Mouse (Mus musculus) natural killer cell, adult 2 months (primary cell): ENCODE results near the gene Dbnl.

Experiments
- DNase-seq, 2 experiments: peaks; one replicate each; pipeline ENCODE4 v3.0.0; 2022; ENCODE audit warnings: low spot score in 2 of 2

Gene Dbnl

DNA sequence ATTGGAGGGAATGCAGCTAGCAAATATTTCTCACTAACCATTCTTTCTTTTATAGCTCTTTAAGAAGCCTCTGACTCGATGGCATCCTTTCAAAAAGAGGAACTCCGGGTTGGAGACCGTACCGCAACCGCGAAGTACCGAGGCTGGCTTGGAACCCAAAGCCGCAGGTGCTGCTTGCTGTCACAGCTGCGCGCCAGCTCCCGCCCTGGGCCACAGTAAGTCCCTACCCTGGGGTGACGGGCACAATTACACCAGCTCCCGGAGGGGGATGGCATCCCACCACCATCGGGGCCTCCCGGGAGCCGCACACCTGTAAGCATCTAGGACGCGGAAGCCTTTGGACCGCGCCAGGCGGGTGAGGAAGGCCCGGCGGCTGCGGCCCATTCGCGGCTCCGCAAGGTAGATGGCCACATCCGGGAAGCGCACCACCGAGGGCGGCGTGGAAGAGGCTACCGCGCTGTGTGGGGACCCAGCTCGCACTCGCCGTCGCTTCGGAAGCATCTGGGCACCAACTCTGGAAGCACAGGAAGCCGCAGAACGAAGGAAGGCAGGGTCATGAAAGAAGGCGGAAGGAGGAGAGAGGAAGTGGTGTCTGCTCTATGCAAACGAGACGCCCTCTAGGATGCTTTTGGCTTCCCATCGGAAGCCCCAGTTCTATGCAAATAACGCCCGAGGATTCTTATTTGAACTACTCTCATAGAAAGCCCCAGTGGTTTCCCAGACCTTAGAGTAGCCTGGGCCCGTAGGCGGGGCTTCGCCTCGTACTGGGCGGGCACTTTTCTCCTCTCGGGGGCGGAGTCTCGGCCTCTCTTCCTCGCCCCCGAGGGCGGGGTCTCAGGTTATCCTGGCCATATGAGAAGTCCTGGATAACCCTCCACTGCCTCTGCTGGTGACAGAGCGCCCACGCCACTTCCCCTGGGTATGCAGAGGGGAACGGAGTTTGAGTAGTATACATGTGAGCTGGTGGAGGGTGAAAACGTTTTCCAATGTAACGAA, 49.3 kb downstream of the Dbnl start, which contains the start of gene Polm:
Gene Polm, minus strand, starts transcription at position 766 of the 996 bp plus-strand sequence.
- peak; percentile 84 to 89 for DNase-seq

DNA sequence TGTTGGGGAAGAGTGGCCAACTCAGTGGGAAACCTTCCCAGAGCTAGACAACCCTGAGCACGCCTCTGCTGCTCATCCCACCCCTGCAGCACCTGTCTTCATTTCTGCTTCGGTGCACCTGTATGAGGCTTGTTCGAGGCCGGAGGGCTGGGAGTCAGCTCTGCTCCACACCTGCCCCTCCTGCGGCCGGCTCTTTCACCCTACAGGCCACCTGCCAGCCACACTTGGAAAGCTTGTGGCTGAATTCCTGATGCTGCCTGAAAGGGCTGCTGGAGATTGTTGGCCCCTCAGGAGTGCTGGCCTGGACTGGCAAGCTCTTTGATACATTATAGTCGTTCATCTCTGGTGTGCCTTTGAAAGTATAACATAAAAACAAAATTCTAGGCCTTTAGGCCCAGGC, 52.1 kb downstream of the Dbnl start:
- no peak for DNase-seq

DNA sequence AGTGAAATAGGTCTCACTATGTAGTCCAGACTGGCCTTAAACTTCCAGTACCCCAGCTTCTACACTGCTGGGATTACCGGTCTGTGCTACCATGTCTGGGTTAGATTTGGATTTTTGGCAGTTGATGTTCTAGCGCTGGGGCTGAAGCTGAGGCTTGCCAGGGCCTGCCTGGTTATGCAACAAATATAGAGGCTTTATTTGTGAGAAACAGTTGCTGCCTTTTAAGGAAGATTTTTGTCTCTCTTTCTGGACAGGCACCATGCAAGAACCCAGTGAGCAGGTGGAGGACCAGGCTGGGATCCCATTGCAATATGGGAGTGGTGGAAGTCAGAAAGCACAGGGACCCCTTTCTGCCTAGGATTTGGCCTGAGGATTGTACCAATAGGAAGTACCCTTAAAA, 53.5 kb downstream of the Dbnl start:
- DNase-seq = no peak

DNA sequence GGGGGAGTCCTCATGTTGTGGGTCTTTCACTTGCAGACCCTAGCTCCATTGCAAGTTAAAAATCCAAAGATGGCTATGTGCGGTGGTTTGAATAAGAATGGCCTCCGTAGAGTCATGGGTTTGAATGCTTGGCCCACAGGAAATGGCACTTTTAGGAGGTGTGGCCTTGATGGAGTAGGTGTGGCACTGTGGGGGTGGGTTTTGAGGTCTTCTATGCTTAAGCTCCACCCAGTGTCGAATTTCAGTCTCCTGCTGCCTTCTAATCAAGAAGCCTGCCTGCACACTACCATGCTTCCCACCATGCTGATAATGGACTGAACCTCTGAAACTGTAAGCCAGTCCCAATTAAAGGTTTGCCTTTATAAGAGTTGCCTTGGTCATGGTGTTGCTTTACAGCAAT, 54.8 kb downstream of the Dbnl start:
- no peak for DNase-seq

DNA sequence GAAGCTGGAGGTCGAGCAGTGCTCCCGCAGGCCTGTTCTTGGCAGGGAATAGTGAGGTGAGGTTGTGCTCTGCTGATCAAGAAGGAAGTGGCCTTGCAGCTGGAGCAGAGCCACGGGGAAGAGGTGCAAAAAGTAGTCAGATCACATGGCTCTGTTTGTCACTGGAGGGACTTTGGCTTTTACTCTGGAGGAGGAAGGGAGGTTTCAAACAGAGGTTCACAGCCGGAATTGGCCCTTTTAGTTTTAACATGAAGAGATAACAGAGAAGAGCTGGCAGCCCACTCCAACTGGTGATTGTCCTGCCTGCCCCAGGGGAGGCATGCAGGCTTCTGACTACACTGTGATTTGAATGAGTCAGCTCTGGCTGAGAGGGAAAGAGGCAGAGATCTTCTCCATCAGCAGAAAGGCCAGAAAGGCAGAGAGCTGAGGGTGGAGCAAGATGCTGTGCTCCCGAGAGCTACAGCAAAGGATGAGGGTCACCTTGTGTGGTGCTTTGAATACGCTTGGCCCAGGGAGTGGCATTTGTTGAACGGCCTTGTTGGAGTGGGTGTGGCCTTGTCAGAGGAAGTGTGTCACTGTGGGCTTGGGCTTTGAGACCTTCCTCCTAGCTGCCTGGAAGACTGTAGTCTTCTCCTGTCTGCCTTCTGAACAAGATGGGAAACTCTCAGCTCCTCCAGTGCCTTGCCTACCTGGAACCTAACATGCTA, 58.5 kb downstream of the Dbnl start:
- DNase-seq = no peak

DNA sequence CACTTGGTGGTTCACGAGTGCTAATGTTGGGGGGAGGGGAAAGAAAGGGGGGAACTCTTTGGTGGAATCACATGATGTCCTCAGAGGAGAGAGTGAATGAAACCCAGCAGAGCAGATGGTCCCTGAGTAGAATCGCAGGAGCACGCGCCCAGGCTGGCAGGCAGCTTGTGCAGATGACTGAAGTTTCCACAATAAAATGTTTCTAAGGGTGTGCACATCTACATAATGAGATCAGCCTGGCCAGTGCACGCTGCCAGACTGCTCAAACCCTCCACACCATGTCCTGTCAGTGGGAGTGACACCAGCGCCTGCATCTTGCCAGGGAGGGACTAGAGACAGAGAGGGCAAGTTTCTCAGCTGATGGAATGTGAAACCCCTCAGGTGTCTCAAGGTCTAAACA, 60.5 kb downstream of the Dbnl start:
- no peak for DNase-seq

DNA sequence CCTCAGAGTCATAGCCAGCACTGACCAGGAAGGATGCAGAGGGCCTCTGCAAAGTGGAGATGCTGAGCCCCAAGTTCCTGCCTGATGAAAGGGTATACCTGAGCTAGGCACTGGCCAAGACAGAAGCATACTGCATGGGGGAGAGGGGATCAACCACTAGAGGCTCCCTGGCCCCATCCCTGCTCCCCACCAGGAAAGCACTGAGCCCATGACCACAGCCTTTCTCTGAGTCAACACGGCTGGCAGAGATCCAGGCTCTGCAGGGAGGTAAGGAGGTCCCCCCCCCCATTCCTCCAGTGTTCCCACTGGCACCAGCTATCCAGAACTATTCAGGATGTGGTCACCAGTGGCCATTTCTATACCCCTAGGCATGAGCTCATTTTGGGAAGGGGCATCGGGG, 61.0 kb downstream of the Dbnl start:
- DNase-seq = no peak

DNA sequence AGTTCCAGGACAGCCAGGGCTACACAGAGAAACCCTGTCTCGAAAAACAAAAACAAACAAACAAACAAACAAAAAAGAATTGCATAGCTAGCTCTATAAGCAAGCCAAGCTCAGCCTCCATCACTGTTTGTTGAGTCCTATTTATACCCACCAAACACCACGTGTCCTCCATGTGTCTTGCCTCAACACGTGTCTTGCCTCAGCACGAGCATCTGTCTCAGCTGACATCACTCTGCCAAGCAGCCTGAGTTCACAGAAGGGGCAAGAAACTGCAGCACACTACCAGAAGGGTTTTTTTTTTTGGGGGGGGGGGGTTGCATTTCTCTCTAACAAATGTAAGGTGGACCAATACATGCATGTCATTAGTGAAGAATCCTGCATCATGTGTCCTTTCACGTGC, 62.2 kb downstream of the Dbnl start:
- DNase-seq = no peak
